Mouse (Mus musculus) CD4-positive, CD25-positive, alpha-beta regulatory T cell, adult 2 months (primary cell): ENCODE data around the gene Ilf2.

Experiments
- DNase-seq: peaks from one replicate; pipeline ENCODE4 v3.0.0-alpha.2; 2012; ENCODE audit warnings: low read depth, low spot score

Ilf2 gene

DNA sequence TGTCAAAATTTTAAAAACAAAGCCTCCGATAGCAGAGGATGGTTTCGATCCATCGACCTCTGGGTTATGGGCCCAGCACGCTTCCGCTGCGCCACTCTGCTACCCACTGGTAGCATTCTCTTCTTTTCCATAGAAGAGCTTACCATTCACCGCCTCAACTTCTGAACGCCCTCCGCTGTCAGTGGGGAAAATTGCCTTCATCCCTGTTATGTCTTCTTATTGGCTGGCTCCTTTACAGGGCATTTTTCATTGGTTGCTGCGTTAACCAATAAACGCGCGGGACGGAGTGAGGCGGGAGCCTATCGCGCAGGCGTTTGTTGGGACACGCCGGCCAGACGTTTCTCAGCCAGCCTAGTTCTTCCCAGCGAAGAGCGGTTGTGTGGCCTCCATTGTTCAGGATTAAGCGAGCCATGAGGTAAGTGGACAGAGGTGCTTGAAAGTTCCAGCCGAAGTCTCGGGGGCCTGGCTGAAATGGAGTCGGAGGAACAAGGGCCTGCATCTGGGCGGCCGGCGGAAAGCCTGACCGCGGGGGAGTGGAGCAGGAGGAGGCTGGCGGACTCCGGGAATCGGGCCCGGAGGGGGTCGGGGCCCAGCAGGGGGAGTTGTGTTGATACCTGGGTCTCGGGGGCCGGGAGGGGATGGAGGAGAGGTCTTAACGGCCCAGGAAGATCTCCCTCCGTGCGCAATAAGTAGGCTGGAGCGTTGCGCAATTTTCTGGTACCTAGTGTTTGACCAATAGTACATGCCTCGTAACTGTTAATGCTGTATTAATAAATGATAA, at the start of gene Ilf2:
Gene Ilf2 (plus strand): TSS at position 296 of the 781 bp plus-strand sequence.
- peak; percentile 98 for DNase-seq

DNA sequence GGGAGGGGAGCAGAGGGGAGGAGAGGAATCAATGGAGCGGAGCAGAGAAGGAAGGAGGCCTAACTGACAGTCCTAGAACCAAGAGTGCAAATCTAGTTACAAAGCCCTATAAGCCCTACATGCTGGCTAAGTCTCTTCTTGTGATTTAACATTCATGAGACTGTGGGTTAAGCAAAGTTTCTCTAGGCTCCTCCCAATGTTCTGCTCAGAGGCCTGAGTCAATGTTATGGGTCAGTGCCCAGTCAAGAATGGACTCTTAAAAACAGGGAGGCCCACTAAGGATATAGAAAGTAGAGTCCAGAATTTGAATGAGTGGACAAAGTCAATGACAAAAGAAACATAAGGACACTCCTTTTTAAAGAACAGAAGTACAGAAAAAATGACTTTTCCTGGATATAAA, 48.4 kb upstream of the Ilf2 start:
- no peak for DNase-seq

- no peak for DNase-seq
Observed at GRCm38 (mm10) chr3:90428186-90428585, 47.7 kb upstream of the Ilf2 start.

DNA sequence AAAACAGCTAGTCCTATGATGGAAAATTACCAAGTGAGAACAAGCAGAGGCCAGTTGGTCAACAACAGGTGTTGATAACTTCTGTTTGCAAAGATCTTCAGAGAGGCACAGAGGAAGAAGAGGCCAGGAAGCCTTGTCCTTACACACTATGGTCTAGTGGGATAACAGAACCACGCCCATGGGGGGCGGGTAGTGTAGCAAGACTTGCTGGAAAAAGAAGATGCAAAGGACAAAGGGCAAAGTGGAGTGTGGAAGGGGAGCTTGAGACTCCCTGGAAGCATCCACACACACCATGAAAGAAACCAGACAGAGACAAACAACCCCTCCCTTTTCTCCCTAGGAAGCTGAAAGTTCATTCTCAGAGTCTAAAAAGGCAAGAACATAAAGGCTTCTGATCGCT, 46.4 kb upstream of the Ilf2 start:
- no peak for DNase-seq

DNA sequence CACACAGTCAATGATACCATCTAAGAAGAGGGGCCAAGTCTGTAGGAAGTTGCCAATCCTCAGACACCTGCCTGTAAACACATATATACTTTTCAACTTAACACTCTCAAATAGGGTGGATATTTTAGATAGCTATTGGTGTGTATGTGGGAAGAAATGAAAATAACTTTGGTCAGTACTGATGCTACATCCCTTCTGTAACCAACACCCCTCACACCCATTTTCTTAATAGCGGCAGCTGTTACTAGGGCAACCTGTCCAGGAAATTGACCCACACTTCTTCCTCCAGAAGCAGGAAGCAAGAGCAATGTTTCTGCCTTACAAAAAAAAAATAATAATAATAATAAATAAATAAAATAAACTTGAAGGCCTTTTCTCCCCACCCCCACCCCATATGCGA, 43.6 kb upstream of the Ilf2 start:
- DNase-seq, result no peak

DNA sequence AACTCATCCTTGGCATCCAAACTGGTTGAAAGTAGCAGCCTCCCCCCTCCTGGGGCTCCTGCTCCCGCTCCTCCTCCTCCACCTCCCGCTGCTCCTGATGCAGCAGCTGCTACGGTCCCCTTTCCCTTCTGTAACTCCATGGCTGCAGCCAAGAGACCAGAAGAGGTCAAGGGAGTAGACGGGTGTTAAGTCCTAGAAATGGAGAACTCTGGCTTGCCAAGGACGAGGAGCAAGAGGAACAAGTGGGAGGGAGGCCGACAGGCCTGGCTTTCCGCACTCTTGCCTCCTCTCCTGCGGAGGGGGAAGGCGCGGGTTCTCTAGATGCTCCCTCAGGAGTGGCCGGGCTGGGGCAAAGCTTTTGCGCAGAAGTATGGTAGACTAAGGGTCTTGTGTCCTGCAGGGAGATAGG, 43.1 kb upstream of the Ilf2 start:
- DNase-seq, result no peak

GRCm38 (mm10) chr3:90433381-90434020, 42.4 kb upstream of the Ilf2 start, which contains the start of gene Ints3:
Gene Ints3, minus strand, starts transcription at chr3:90433622.
- DNase-seq, result peak; percentile 99

DNA sequence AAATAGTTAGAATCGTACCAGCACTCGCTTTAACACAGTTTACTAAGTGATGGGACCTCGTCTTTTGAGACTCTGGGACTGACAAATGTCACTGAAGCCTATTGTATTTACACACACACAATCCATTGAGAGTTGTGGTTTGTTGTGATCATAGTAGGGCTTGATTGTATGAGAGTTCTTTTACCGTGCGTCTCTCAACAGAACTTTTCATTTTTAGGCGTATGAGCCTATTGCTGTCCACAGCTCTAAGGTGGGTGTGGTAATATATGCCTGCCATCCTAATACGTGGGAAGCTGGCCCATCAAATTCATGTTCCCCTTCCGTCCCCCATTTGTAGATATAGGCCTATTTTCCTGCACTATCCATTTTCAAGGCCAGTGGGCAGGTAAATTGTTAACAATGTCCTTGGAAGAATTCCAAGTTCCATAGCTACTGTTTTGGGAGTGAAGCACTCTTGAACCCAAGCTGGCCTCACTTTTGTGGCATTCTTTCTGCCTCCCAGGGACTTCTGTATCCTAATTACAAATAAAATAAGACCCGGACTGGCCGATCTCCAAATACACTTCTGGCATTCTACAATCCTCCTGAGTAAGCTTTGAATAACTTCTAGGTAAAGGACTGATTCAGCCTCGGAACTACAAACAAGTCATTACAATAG, 41.7 kb upstream of the Ilf2 start:
- no peak for DNase-seq

DNA sequence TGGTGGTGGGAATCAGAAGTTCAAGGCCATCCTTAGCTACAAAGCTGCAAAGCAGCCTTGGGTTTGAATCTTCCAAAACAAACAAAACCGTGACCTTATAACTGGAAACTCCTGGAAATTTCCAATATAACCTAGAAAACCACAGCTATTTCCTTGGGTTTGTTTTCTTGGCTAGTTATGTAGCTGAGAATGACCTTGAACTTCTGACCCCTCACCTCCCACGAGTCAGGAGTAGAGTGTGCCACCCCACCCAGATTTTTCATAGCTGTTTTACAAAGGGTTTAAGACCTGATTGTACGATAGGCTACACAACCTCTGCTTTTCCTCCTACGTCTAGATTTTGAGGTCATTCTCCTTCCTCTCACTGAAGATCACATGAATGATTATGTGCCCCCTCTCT, 38.8 kb upstream of the Ilf2 start:
- no peak for DNase-seq

GRCm38 (mm10) chr3:90440756-90441155, 35.2 kb upstream of the Ilf2 start:
- DNase-seq, result no peak

DNA sequence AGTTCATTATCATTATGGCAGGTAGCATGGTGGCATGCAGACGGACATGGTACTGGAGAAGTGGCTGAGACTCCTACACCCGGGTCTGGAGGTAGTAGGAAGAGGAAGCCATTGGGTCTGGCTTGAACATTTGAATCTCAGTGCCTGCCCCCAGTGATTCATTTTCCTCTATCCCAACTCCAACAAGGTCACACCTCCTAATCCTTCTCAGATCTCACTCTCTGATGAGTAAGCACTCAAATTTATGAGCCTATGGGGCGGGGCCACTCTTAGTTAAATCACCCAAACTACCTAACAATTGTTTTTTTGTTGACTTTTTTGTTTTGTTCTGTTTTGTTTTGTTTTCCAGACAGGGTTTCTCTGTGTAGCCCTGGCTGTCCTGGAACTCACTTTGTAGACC, 31.9 kb upstream of the Ilf2 start:
- DNase-seq, result no peak

DNA sequence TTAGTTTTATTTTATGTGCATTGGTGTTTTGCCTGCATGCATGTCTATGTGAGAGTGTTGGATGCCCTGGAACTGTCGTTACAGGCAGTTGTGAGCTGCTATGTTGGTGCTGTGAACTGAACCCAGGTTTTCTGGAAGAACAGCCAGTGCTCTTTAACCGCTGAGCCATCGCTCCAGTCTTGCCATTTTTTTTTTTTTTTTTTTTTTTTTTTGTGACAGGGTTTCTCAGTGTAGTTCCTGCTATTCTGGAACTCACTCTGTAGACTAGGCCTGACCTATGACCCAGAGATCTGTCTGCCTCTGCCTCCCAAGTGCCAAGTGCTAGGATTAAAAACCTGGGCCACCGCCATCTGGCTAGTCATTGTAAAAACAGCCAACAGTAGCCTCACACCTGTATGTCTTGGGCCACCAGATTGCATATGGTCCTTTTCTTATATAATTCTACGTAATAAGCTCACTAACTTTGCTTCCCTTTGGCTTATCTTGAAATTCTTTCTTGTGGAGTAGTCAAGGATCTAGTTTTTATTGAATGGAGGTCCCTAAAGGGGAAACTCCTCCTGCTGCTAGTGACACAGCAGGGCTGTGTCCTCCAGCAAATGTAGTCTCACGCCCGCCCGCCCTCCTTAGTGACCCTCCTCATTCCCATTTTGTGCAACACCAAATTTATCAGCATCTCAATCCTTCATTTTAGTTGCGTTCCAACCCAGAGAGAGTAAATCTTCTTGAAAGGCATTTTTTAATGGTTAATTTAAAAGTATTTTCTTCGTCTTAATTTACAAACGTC, 30.3 kb upstream of the Ilf2 start:
- DNase-seq, result no peak

DNA sequence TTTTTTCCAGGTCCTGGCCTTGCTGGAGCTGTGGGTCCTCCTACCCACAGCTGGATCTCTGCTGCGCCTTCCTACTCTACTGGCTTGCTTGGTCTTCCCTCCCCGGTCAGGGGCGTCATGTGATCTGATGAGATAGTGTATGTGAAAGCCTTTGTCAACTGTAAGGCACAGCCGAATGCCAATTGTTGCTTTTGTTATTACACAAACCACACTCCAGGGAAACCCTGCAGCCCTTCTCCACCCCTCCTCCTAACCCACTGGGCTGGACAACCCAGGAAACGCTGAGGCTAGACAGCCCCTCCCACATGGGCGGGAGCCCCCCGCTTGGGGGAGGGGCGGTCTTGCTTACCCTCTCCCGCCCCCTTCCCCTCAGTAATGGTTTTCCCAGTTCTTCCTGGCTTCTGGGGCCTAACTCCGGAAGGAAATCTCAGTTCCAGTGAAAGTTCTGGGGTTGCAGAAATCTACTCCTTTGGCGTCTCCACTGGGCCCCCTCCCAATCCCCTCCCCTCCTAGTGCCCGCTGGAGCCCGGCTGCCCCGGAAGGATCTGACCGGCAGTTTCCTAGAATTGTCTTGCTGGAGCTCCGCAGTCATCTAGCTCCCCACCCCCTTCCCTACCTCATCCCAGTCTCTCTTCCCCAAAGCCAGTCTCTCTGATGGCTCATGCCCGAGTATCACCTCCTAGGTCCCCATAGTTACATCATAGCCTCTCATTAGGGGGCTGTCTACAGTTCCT, 29.4 kb upstream of the Ilf2 start:
- DNase-seq, result peak; percentile 40

DNA sequence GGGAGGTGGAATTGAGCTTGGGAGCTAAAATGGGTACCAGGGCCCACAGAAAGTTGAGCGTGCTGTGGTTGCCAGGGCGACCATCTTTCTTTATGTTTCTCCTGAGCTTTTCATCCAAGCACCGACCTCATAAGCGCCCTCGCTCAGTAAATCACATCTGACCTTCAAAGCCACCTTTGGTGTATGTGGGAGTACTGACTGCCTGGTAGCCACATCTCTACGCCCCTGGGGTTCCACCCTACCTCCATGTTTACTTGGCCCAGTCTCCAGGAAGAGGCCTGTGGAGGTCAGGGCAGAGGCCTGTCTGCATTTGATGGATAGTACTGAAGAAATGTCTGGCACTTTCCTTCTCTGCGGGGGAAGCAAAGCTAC, 28.8 kb upstream of the Ilf2 start:
- DNase-seq, result no peak

GRCm38 (mm10) chr3:90448626-90449025, 27.3 kb upstream of the Ilf2 start:
- no peak for DNase-seq

GRCm38 (mm10) chr3:90450874-90451273, 25.1 kb upstream of the Ilf2 start:
- no peak for DNase-seq

DNA sequence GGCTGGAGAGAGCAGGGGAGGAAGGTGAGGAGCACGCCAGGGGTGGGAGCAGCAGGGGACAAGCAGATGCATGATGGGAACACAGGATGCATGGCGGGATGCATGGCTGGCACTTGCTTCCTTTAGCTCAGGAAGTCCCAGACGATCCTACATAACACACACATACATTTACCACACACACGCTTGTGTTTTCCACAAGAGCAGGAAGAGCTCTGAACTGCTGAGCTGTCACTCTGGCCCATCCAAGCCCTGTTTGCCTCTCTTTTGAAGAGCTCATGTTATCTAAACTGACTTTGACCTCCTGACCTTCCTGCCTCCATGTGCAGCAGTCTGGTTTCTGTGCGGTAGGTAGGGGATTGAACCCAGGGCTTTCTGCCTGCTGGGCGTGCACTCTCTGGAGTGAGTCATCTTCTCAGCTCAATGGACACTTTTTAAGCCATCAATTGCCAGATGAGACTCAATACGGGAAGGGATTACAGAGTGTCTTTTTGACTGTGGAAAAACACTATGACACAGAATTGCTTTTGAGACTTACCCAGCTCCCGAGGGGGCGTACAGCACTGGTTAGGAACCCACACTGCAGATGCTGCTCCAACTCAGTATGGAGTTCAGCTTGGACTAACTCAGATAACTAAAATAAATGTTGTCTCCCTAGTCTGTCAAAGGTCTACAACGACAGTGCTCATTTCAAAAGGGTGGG, 24.4 kb upstream of the Ilf2 start:
- DNase-seq, result no peak

DNA sequence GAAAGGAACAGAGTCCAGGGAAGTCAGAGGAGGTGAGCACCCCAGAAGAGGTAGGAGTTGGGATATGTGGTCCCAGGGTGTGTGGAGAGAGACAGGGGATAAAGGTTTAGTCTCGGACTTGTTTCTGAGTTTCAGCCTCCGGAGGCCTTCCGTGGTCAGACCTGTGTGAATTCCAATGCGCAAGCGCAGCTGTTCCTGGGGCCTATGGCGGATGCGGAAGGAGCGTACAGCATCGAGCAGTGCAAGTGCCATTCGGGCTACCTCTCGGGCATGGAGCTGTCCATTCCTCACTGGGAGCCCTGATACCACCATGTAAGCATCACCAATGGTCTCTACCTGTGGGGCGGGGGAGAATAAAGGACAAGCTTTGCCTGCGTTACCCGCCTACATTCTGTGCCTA, 21.0 kb upstream of the Ilf2 start:
- no peak for DNase-seq

DNA sequence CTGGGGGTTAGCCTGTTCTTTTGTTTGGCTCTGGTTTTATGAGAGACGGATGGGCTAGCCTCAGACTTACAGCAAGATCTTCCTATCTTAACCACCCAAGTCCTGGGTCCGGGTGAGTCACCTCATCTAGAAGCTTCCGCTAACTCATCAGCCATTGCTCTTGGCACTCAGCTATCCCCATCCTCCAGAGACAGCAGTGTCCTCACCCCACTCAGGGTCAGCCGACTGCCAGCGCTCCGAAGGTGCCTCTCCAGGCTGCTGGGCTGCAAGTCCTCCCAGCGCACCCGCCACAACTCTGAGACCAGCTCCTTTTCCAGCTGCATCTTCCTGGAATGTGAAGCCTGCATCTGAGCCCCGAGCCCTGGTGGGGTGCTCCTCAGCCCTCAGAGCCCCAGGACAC, 16.2 kb upstream of the Ilf2 start:
- no peak for DNase-seq

- no peak for DNase-seq
Observed at GRCm38 (mm10) chr3:90460315-90460714, 15.6 kb upstream of the Ilf2 start.

- no peak for DNase-seq
Observed at GRCm38 (mm10) chr3:90461935-90462334, 14.0 kb upstream of the Ilf2 start.
